Mouse (Mus musculus): Measurements from ENCODE around the gene Efna4.

DNA sequence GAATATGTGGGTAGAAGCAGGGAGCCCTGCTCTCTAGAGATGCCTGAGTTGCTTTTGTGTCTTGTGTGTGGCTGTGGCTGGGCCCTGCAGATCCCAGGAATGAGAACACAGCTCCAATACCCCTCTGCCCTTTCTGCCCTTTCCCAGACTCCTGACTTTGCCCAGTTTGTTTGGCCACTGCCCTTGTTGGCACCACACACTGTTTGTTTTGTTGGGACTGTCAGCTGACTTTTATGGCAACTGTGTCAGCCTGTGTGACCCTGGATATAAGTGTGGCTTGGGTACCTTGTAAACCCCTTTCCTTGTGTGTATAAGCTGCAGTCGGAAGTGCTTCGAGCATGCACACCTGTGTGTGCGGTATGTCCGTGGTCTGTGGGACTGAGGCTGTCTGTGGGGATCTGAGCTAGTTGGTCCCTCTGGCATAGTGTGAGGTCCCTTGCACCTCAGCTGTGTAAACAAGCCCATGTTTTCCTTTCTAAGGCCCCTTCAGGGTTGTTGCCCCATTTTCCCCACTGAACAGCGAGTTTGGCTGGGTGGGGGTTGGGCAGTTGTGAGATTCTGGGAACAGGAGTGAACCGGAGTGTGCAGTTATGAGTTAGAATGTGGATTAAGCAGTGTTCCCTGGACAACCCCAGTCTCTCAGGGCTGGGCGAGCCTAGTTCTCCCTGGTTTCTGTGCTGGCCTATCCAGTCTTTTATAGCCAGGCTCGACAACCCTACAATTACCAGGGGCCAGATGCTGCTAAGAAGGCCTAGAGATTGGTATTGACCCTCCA lies 32.1 kb downstream of the Efna4 start:
- TF ChIP-seq POLR2A (IDR thresholded peaks at IDR 0.05; ENCODE audit: borderline replicate concordance, insufficient read depth, low read length) (no peak), CTCF (IDR thresholded peaks at IDR 0.05; ENCODE audit: borderline replicate concordance, insufficient read depth, low read depth, low read length) (no peak)
